Mouse (Mus musculus) CD4-positive helper T cell, adult 2 months (primary cell): ENCODE measurements around the gene Fam47e.
"Not testable (repeated sequence)": the region's sequence is repeated elsewhere in the genome, so short reads cannot be mapped to it uniquely, and the experiment has no call there.

Experiments used
- DNase-seq: peaks from one replicate; pipeline ENCODE4 v3.0.0-alpha.2; 2012; ENCODE audit warnings: low read depth, missing footprints, low spot score

Gene Fam47e

DNA sequence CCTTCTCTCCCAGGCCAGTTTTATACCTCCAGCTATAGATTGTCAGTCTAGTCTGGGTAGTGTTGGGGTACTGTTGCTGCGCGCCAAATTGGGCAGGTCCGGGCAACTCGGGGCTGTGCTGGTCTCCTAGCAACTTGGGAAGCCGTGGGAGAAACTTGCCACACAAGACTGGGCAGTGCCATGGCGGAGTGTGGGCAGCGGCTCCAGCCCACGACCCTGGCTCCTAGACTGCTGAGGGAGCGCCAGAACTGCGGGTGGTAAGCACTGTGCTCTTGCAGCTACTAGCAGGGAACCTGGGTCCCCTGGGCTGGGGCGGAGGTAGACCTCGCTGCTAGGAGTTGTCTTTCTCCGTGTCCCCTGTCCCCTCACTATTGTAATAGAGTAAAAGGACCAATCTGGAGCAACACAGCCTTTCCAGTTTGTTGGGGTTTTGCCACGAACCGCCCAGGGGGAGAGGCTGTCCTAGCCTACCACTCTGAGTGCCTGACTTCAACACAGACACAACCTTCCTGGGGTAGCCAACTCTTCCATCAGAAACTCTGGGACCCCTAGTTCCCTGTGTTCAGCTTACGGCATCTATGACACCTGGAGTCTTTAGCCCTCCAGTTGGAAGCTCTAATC is at the start of gene Fam47e:
TSS of gene Fam47e (plus strand) at position 179 of the 621 bp plus-strand sequence.
- no peak for DNase-seq

DNA sequence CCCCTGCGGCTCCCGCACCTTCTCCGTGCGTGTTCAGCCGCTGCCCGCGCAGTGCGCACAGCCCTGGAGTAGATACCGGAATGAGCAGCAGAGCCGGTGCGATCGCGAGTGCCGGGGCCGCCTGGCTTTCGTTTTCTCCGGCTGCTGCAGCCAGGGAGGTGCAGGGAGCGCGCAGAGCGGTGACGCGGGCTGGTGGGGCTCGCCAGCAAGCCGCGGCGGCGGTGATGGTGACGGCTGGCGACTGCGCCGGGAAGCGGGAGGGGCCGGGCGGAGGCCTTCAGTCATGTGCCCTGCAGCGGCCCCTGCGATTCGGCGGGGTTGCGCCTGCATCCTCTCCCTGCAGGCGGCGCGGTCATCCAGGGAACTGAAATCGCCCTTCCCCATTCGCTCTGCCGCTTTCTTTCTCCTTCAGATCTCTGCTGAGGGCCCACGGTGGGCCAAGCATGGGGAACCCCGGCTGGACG is 49.4 kb upstream of the Fam47e start:
- DNase-seq = peak; percentile 94

GRCm38 (mm10) chr5:92506301-92506729 is 48.6 kb upstream of the Fam47e start:
- DNase-seq = peak; percentile 55

GRCm38 (mm10) chr5:92506733-92507132 is 48.1 kb upstream of the Fam47e start, which contains the start of gene Scarb2:
Gene Scarb2, minus strand, starts transcription at chr5:92506833.
- no peak for DNase-seq

DNA sequence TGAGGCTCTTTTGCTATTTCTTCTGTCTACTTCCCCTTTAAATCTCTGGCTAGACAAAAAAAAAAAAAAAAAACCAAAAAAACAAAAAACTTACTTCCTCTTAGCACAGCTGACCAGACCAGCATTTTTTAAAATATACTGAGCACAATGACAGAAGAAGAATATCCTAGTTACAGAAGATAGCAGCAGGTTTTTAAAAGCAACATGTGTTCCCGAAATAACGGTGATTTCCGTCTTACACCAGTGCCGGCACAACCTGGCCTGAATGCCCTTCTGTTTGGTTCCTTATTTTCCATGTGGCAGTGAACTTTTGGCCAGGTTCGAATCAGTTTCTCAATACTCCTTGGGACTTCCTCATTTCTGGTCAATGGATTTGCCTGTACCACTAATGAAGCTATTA is 46.0 kb upstream of the Fam47e start:
- DNase-seq = no peak

GRCm38 (mm10) chr5:92511256-92511655 is 43.6 kb upstream of the Fam47e start:
- peak; percentile 25 for DNase-seq

- DNase-seq = no peak
Observed at GRCm38 (mm10) chr5:92512066-92512465, 42.8 kb upstream of the Fam47e start.

DNA sequence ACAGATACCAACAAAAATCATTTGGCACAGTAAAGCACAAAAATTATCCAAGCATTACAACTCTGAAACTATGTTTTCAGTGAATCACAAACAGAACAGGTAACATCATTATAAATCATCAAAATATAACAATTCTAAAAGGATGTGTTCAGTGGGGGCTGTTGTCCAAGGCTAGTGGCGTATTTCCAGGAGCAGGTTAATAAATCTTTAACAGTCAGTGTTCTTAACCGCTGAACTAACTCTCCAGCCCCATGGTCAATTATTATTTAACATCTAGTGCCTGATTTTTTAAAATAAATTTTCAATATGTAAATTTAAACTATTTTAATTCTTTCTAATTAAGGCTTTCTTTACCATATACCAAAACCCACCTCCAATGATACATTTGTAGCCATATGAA is 33.7 kb upstream of the Fam47e start:
- DNase-seq = not testable (repeated sequence)

GRCm38 (mm10) chr5:92524821-92525258 is 30.0 kb upstream of the Fam47e start:
- no peak for DNase-seq

- DNase-seq = no peak
Observed at GRCm38 (mm10) chr5:92539698-92540097, 15.2 kb upstream of the Fam47e start.

DNA sequence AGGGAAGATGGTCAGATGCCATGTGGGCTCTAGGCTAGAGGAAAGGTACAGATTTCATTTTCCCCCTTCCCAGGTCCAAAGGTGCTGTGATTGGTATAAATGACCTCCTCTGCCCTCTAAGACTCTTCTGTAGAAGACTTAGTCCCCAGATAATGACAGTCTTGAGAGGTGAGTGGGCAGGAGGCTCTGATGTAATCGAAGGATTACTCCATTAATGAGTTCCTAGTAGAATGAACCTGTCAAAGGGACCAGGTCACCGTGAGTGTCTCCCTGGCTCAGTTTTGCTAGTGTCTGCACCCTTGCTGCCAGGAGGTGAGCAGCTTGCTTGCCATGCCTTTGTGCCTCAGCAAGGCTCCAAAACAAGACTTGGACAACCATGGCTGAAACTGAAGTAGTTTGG is 2.3 kb upstream of the Fam47e start:
- no peak for DNase-seq

GRCm38 (mm10) chr5:92553939-92554338 is 930 bp upstream of the Fam47e start:
- DNase-seq = peak; percentile 11

- DNase-seq = no peak
Observed at GRCm38 (mm10) chr5:92554443-92554842, 426 bp upstream of the Fam47e start.

- DNase-seq = no peak
Observed at GRCm38 (mm10) chr5:92555905-92556304, 1.0 kb downstream of the Fam47e start.

- DNase-seq = no peak
Observed at GRCm38 (mm10) chr5:92557508-92557907, 2.6 kb downstream of the Fam47e start.

DNA sequence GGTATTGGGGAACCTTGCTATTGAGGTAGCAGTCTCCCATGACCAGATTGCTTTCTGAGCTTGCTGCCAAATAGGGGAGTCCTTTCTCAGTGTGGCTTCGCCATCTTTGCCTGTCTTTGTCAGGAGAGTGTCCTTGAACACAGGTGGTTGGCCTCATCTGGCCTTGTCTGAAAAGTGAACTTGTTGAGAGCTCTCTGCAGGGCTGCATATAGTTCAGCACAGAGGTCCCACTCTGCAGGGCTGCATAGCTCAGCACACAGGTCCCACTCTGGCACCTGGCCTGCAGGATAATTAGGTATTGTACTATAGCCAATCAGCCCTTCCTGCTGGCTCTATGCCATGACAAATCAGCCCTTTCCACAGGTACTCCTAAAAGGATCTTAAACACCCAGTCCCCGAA is 5.3 kb downstream of the Fam47e start:
- no peak for DNase-seq

DNA sequence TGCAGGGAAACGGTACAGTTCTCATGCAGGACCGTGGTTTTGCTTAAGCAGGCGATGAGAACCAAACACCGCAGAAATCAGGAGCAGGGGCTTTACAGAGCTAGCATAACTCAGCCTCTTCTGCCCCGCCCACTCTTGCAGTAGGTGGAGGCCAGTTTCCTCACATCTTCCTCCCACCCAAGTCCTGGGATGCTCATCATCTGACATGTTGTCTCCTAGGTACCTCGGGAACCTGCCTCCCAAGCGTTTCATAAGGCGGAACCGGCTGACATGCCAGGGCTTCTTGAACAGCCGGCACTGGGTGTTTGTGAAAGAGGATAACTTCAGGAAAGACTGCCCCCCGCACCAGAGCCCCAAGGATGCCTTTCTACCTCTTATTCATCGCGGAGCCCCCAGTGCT is 7.1 kb downstream of the Fam47e start:
- DNase-seq = no peak

DNA sequence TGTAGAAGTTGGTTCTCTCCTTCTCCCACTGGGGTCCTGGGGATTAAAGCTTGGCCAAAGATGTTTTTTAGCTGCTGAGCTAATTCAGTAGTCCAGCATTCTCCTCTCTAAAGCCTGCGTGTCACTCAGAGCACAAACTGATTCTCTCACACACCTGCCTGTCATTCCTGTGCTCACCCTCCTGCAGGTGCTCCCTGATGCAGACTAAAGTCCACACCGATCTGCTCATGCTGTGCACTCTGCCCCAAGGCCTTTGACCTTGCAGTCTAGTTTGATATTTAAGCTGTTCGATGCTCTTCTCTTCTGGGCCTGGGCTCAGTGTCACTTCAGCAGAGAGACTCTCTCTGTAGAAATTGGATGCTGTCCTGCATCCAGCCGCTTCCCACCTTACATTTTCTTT is 16.4 kb downstream of the Fam47e start:
- no peak for DNase-seq

DNA sequence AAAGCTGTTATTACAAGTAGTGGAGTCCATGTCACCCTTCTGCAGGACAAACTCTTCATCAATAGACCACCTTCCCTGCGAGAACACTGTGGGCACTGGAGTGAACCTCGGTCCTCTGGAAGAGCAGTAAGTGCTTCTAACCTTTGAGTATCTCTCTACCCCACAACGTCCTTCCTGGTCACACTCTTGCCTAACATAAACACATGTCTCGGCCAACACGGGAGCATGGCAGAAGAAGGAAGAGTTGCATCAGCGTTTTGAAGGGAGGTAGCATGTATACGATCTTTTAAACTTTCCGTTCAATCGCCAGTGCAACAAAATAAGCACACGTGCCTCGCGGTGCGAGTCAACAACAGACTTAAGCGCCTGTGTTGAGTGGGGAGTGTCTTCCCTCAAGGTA is 24.7 kb downstream of the Fam47e start:
- no peak for DNase-seq

DNA sequence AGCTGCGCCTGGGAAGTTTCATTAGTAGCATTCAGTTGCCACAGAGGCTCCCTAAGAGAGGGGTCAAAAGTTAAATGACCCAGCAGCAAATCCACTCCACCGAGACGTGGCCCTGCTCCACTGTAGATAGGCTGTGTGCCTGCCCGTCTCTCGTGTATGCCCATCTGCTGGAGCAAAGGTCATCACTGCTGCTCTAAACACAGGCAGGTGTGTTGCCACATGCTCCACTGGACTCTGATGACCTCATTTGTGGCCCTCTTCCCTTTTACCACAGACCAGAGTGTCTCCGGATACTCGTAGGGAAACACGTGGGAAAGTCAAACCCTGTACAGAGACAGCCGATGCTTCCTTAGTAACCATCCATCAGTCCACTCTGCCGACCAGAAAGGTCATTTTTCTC is 31.1 kb downstream of the Fam47e start:
- DNase-seq = no peak

GRCm38 (mm10) chr5:92595026-92595425 is 40.2 kb downstream of the Fam47e start:
- no peak for DNase-seq

- DNase-seq = no peak
Observed at GRCm38 (mm10) chr5:92596865-92597264, 42.0 kb downstream of the Fam47e start.

- DNase-seq = no peak
Observed at GRCm38 (mm10) chr5:92599030-92599429, 44.2 kb downstream of the Fam47e start.
